Mouse (Mus musculus): Measurements from ENCODE around the gene Cbx7.

The Cbx7 gene

GRCm38 (mm10) chr15:80001601-80002000, 30.7 kb upstream of the Cbx7 start:
- no peak for DNase-seq (ENCODE audit: low spot score in 2 of 2)

GRCm38 (mm10) chr15:80000694-80001093, 29.8 kb upstream of the Cbx7 start:
- no peak for DNase-seq (ENCODE audit: low spot score in 2 of 2)

- no peak for DNase-seq (ENCODE audit: low spot score in 2 of 2)
Measured at GRCm38 (mm10) chr15:79997988-79998387, 27.1 kb upstream of the Cbx7 start.

GRCm38 (mm10) chr15:79996781-79997180, 25.9 kb upstream of the Cbx7 start:
- no peak for DNase-seq (ENCODE audit: low spot score in 2 of 2)

- no peak for DNase-seq (ENCODE audit: low spot score in 2 of 2)
Measured at GRCm38 (mm10) chr15:79995552-79995951, 24.6 kb upstream of the Cbx7 start.

GRCm38 (mm10) chr15:79994566-79994965, 23.6 kb upstream of the Cbx7 start:
- no peak for DNase-seq (ENCODE audit: low spot score in 2 of 2)

GRCm38 (mm10) chr15:79986182-79986581, 15.3 kb upstream of the Cbx7 start:
- DNase-seq (ENCODE audit: low spot score in 2 of 2), result no peak

GRCm38 (mm10) chr15:79985471-79985870, 14.6 kb upstream of the Cbx7 start:
- DNase-seq (ENCODE audit: low spot score in 2 of 2), result no peak

GRCm38 (mm10) chr15:79984152-79984551, 13.2 kb upstream of the Cbx7 start:
- peak in 1 of 2 experiments; percentile 22 for DNase-seq (ENCODE audit: low spot score in 2 of 2)

GRCm38 (mm10) chr15:79980716-79981115, 9.8 kb upstream of the Cbx7 start:
- no peak for DNase-seq (ENCODE audit: low spot score in 2 of 2)

- DNase-seq (ENCODE audit: low spot score in 2 of 2), result no peak
Measured at GRCm38 (mm10) chr15:79972186-79972585, 1.3 kb upstream of the Cbx7 start.

GRCm38 (mm10) chr15:79970491-79970890, 428 bp downstream of the Cbx7 start:
- no peak for DNase-seq (ENCODE audit: low spot score in 2 of 2)

- DNase-seq (ENCODE audit: low spot score in 2 of 2), result no peak
Measured at GRCm38 (mm10) chr15:79967346-79967745, 3.6 kb downstream of the Cbx7 start.

GRCm38 (mm10) chr15:79964376-79964775, 6.5 kb downstream of the Cbx7 start:
- no peak for DNase-seq (ENCODE audit: low spot score in 2 of 2)

- DNase-seq (ENCODE audit: low spot score in 2 of 2), result no peak
Measured at GRCm38 (mm10) chr15:79962661-79963060, 8.3 kb downstream of the Cbx7 start.

- DNase-seq (ENCODE audit: low spot score in 2 of 2), result no peak
Measured at GRCm38 (mm10) chr15:79961366-79961921, 9.5 kb downstream of the Cbx7 start.

- no peak for DNase-seq (ENCODE audit: low spot score in 2 of 2)
Measured at GRCm38 (mm10) chr15:79958418-79958817, 12.5 kb downstream of the Cbx7 start.

GRCm38 (mm10) chr15:79956559-79956958, 14.4 kb downstream of the Cbx7 start:
- no peak for DNase-seq (ENCODE audit: low spot score in 2 of 2)

GRCm38 (mm10) chr15:79953470-79953869, 17.4 kb downstream of the Cbx7 start:
- no peak for DNase-seq (ENCODE audit: low spot score in 2 of 2)

- no peak for DNase-seq (ENCODE audit: low spot score in 2 of 2)
Measured at GRCm38 (mm10) chr15:79952504-79953231, 18.3 kb downstream of the Cbx7 start.

- DNase-seq (ENCODE audit: low spot score in 2 of 2), result no peak
Measured at GRCm38 (mm10) chr15:79951730-79952503, 19.0 kb downstream of the Cbx7 start.

GRCm38 (mm10) chr15:79951226-79951625, 19.7 kb downstream of the Cbx7 start:
- no peak for DNase-seq (ENCODE audit: low spot score in 2 of 2)

Measured in urinary bladder, adult 18-20 months (tissue).